Mouse (Mus musculus) heart, embryonic 12.5 days (tissue): ENCODE data around the gene Wtip. TPM values are rescaled to one million over a fixed set of nuclear protein-coding genes. Genes with fewer than 3 reads are reported as not detected.
"Not testable (repeated sequence)": the region's sequence is repeated elsewhere in the genome, so short reads cannot be mapped to it uniquely, and the experiment has no call there.

Experiments used
- ATAC-seq: fragments of 200-750 bp; cut with Nextera tagmentation; 2 replicates; pipeline ENCODE4 v1.8.0; 2017; ENCODE audit warnings: moderate TSS enrichment, moderate library complexity; ENCODE audit not compliant: insufficient number of reproducible peaks, low FRiP score
- H3K27ac ChIP-seq: fragments of 300-500 bp; sonication (generic); 2 replicates; pipeline ENCODE4 v1.5.1; 2016; ENCODE audit warnings: mild to moderate bottlenecking, moderate library complexity; ENCODE audit not compliant: poor library complexity, severe bottlenecking
- H3K27me3 ChIP-seq: fragments of 300-500 bp; sonication (generic); replicated peaks from 2 replicates; pipeline ENCODE4 v1.6.1; 2016; ENCODE audit warnings: mild to moderate bottlenecking, moderate library complexity
- H3K36me3 ChIP-seq: fragments of 300-500 bp; sonication (generic); 2 replicates; pipeline ENCODE4 v1.6.1; 2016; ENCODE audit warnings: mild to moderate bottlenecking, moderate library complexity
- H3K4me1 ChIP-seq: fragments of 300-500 bp; sonication (generic); replicated peaks from 2 replicates; pipeline ENCODE4 v1.6.1; 2016; ENCODE audit warnings: mild to moderate bottlenecking
- H3K4me2 ChIP-seq: fragments of 300-500 bp; sonication (generic); 2 replicates; pipeline ENCODE4 v1.6.1; 2016; ENCODE audit warnings: mild to moderate bottlenecking, moderate library complexity
- H3K4me3 ChIP-seq: fragments of 300-500 bp; sonication (generic); 2 replicates; pipeline ENCODE4 v1.5.1; 2016; ENCODE audit warnings: mild to moderate bottlenecking
- H3K9ac ChIP-seq: fragments of 300-500 bp; sonication (generic); 2 replicates; pipeline ENCODE4 v1.6.1; 2016; ENCODE audit warnings: mild to moderate bottlenecking, moderate library complexity
- H3K9me3 ChIP-seq: fragments of 300-500 bp; sonication (generic); replicated peaks from 2 replicates; pipeline ENCODE4 v1.6.1; 2016; ENCODE audit warnings: mild to moderate bottlenecking, moderate library complexity
- WGBS: fragments of 180-500 bp; shearing (Covaris S2); methylation state at CpG from one replicate; pipeline ENCODE4 v1.1.7; 2016; 5-methylcytosine and 5-hydroxymethylcytosine counted together
- polyA plus RNA-seq: library from polyadenylated mRNA; unstranded; fragments of >200 nt; fragmentation: Nextera tagmentation; extraction: Ambion mirVana; gene quantifications from 2 replicates; pipeline ENCODE4 v1.2.1, GENCODE M21; 2016

The Wtip gene
- polyA plus RNA-seq, 1 experiment from 2014 or later, result 4.5 TPM

GRCm38 (mm10) chr7:34116601-34117000 lies 16.5 kb downstream of the Wtip start:
- Histone ChIP-seq H3K4me3 (no peak overlapping the region), H3K9me3 (no peaks in the 10 kb centered on the region), H3K9ac (no peak overlapping the region), H3K27ac (no peak overlapping the region), H3K27me3 (no peaks in the 10 kb centered on the region), H3K36me3 (peaks cover 81% of the 10 kb centered on the region), H3K4me2 (no peak overlapping the region), H3K4me1 (no peaks in the 10 kb centered on the region)
- no peak for ATAC-seq
- WGBS, result 88% methylated on average over 3 of the region's 3 CpGs

- WGBS, result 76% methylated on average over 5 of the region's 5 CpGs
- H3K4me1 ChIP-seq, result no peaks in the 10 kb centered on the region
- no peak overlapping the region for H3K4me2 ChIP-seq
- H3K9me3 ChIP-seq, result 0 out of 2 replicates have a peak, but pooled peaks cover 6% of the 10 kb centered on the region
- no peak overlapping the region for H3K4me3 ChIP-seq
- no peak overlapping the region for H3K27ac ChIP-seq
- H3K27me3 ChIP-seq, result no peaks in the 10 kb centered on the region
- no peak overlapping the region for H3K9ac ChIP-seq
- peaks cover 51% of the 10 kb centered on the region for H3K36me3 ChIP-seq
- ATAC-seq, result no peak
Observed at GRCm38 (mm10) chr7:34109190-34109589, 23.9 kb downstream of the Wtip start.

- Histone ChIP-seq H3K4me2 (no peak overlapping the region), H3K9ac (no peak overlapping the region), H3K9me3 (peaks cover 27% of the 10 kb centered on the region), H3K36me3 (0 out of 2 replicates have a peak, but pooled peaks cover 3% of the 10 kb centered on the region), H3K27me3 (no peaks in the 10 kb centered on the region), H3K4me1 (no peaks in the 10 kb centered on the region), H3K4me3 (no peak overlapping the region), H3K27ac (no peak overlapping the region)
- no peak for ATAC-seq
Observed at GRCm38 (mm10) chr7:34101276-34101675, 31.8 kb downstream of the Wtip start.

- 71% methylated on average over 2 of the region's 2 CpGs for WGBS
- H3K27me3 ChIP-seq, result no peaks in the 10 kb centered on the region
- H3K27ac ChIP-seq, result no peak overlapping the region
- no peak overlapping the region for H3K9ac ChIP-seq
- H3K36me3 ChIP-seq, result 0 out of 2 replicates have a peak, but pooled peaks cover 3% of the 10 kb centered on the region
- H3K9me3 ChIP-seq, result peaks cover 28% of the 10 kb centered on the region
- H3K4me1 ChIP-seq, result no peaks in the 10 kb centered on the region
- no peak overlapping the region for H3K4me2 ChIP-seq
- H3K4me3 ChIP-seq, result no peak overlapping the region
- no peak for ATAC-seq
Observed at GRCm38 (mm10) chr7:34100002-34100401, 33.1 kb downstream of the Wtip start.

- H3K9me3 ChIP-seq, result peaks cover 36% of the 10 kb centered on the region
- WGBS, result 71% methylated on average over 3 of the region's 3 CpGs
- H3K4me2 ChIP-seq, result no peak within 1 kb of the TSS
- H3K27me3 ChIP-seq, result no peaks in the 10 kb centered on the region
- ATAC-seq, result no peak
- no peaks in the 10 kb centered on the region for H3K4me1 ChIP-seq
- H3K9ac ChIP-seq, result no peak within 1 kb of the TSS
- H3K27ac ChIP-seq, result no peak within 1 kb of the TSS
- H3K4me3 ChIP-seq, result no peak within 1 kb of the TSS
- no peaks in the 10 kb centered on the region for H3K36me3 ChIP-seq
Observed at GRCm38 (mm10) chr7:34094911-34095481, 38.1 kb downstream of the Wtip start, which contains the start of gene Scgb1b30. Gene Scgb1b30, plus strand, starts transcription at chr7:34095431.

- WGBS, result 70% methylated on average over 5 of the region's 5 CpGs
- not testable (repeated sequence) for H3K36me3 ChIP-seq, H3K27ac ChIP-seq, H3K4me3 ChIP-seq, H3K4me2 ChIP-seq, H3K27me3 ChIP-seq, H3K9ac ChIP-seq, H3K4me1 ChIP-seq, ATAC-seq, H3K9me3 ChIP-seq
Observed at GRCm38 (mm10) chr7:34068132-34068531, 64.9 kb downstream of the Wtip start.

Other genes with a start within 250 kb of the Wtip start
- not detected in 2 replicates for gene Scgb2b26, start 188.2 kb downstream of the Wtip start, polyA plus RNA-seq
- gene Scgb2b27, start 119.3 kb downstream of the Wtip start, polyA plus RNA-seq, result not detected in 2 replicates
- not detected in 2 replicates for gene Scgb1b27, start 111.8 kb downstream of the Wtip start, polyA plus RNA-seq
- not detected in 2 replicates for gene Scgb1b30, start 37.8 kb downstream of the Wtip start, polyA plus RNA-seq
- 123 and 127 TPM in 2 replicates for gene Uba2, start 36.3 kb upstream of the Wtip start, polyA plus RNA-seq
- 45.6 and 50.0 TPM in 2 replicates for gene Pdcd2l, start 63.4 kb upstream of the Wtip start, polyA plus RNA-seq
- 777 and 794 TPM in 2 replicates for gene Gpi1, start 97.1 kb upstream of the Wtip start, polyA plus RNA-seq
- 0.86 TPM in 1 of 2 replicates, not detected in the other for gene Gm6096, start 117.8 kb upstream of the Wtip start, polyA plus RNA-seq
- gene 4931406P16Rik, start 180.3 kb upstream of the Wtip start, polyA plus RNA-seq, result 50.3 and 53.7 TPM in 2 replicates